Mouse (Mus musculus) Patski (cell line): ENCODE data around the gene Hipk2. TPM values are rescaled to one million over a fixed set of nuclear protein-coding genes. Genes with fewer than 3 reads are reported as not detected.

Source experiments
- ATAC-seq: fragments of 100-300 bp; one replicate; pipeline ENCODE4 v1.8.0; 2021
- CTCF ChIA-PET: fragments of 350-600 bp; sonication (Branson Sonifier 250); formaldehyde crosslinking; loops from one replicate; lab custom pipeline; 2022; ENCODE audit warnings: inconsistent platforms; lab: Charles Lee
- POLR2A ChIA-PET: fragments of 350-600 bp; sonication (Branson Sonifier 250); formaldehyde crosslinking; loops from one replicate; lab custom pipeline; 2022; ENCODE audit warnings: antibody characterized with exemption, inconsistent platforms; lab: Charles Lee
- DNase-seq: peaks from one replicate; pipeline ENCODE4 v3.0.0-alpha.2; 2011; ENCODE audit warnings: low read depth, low spot score
- H3K27me3 ChIP-seq: fragments of 371-371 bp; one replicate; pipeline ENCODE4 v1.5.1; 2021
- CTCF ChIP-seq: fragments of 100-300 bp; IDR thresholded peaks from one replicate; pipeline ENCODE4 v1.5.1; 2021
- in situ Hi-C: fragments of 300-500 bp; cut with MboI; formaldehyde crosslinking; loops from 3 replicates; pipeline ENCODE4 v1.11.1; 2018; ENCODE audit warnings: low pct_unique_long_range_greater_than_20kb, mixed read lengths
- polyA plus RNA-seq: library from polyadenylated mRNA; unstranded; gene quantifications from one replicate; pipeline ENCODE4 v1.2.3, GENCODE M21; 2021

The Hipk2 gene
- polyA plus RNA-seq, 1 experiment from 2014 or later: 28.2 TPM

DNA sequence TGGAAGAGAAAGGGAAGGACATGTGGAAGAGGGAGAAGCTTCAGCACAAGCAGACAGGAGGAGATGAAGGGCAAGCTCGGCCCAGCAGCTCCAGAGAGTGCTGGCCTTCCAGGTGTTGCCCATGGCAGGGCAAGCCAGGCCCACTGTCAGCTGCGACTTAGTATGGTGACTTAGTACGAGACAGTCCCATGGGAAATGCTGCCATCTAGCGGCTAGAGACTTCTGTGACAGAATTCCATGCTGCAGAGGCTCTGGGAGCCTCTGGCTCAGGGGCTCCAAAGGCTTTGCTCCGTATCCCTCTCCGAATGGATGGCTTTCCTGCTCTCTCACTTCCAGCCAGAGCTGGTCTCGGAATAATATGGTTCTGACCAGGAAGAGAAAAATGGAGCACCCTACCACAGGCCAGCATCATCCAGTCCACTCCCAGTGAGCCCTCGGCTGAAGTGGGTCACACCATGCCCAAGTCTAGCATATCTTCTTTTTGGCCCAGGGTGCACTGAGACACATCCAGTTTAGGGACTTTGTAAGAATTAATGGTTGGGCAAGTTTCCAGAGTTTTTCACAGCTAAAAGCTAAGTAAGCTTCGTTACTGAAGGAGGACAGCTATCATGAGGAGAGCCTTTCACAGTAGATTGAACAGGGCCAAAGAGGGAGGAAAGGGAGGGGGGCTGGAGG lies 180.4 kb downstream of the Hipk2 start:
- in situ Hi-C loops: no loop called here
- TF ChIP-seq CTCF: no peak
- ATAC-seq: peak; percentile 55
- ChIA-PET POLR2A (no interaction called here), CTCF (interaction anchor here (0.6 to 5.7 kb wide), 12 partner anchors 10 to 216 kb away, joined by 3 to 48 read pairs (median 5); no protein-coding TSS in a partner anchor)
- peak; percentile 43 for DNase-seq
- H3K27me3 ChIP-seq: no peaks in the 10 kb centered on the region

DNA sequence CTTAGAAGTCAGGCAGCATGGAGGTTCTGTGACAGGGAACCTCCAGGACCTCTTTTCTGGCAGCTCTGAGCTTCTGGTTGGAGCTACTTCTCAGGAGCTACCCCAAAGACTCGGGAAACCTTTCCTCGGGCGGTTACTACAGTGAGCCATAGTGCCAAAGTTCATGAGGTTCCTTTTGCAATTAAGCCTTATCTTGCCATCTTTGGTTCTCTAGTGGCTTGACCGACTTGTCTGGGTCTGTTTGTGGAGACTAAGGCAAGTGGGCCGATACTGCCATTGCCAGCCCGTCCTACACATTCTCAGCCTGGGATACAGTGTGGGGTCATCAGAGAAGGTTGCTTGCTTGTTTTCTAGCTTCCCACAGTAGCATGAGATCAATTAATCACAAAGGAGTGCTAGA lies 183.4 kb downstream of the Hipk2 start:
- in situ Hi-C loops: no loop called here
- DNase-seq (no peak), ATAC-seq (no peak)
- ChIA-PET CTCF (interaction anchor here (1.2 to 5.7 kb wide), 3 partner anchors 10 to 43 kb away, joined by 3 to 48 read pairs (median 6); no protein-coding TSS in a partner anchor), POLR2A (no interaction called here)
- TF ChIP-seq CTCF: no peak
- no peaks in the 10 kb centered on the region for H3K27me3 ChIP-seq

DNA sequence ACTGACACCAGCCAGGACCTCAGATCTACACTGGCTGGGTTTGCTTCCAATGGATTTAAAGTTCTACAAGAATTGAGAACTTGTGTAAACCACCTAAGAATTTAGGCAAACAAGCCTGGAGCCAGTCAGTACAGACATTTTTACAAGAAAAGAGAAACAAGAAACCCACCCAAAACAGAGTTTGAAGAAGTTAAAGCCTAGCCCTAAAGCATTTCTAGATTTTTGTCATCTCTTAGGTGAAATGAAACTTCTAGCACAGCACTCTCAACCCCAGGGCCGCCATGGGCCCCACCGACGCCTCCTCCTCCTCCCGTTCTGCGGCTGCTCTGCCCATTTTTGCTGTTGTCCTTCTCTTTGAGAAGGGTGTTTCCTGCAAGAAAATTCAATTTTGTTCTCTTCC lies 184.9 kb downstream of the Hipk2 start:
- ATAC-seq (no peak), DNase-seq (no peak)
- no peak for TF ChIP-seq CTCF
- ChIA-PET CTCF (interaction anchor here (1.0 kb wide), 1 partner anchor 41 kb away, joined by 4 read pairs; no protein-coding TSS in a partner anchor), POLR2A (interaction anchor here (0.8 kb wide), 1 partner anchor 226 kb away, joined by 6 read pairs; no protein-coding TSS in a partner anchor)
- H3K27me3 ChIP-seq: no peaks in the 10 kb centered on the region
- in situ Hi-C loops: no loop called here

DNA sequence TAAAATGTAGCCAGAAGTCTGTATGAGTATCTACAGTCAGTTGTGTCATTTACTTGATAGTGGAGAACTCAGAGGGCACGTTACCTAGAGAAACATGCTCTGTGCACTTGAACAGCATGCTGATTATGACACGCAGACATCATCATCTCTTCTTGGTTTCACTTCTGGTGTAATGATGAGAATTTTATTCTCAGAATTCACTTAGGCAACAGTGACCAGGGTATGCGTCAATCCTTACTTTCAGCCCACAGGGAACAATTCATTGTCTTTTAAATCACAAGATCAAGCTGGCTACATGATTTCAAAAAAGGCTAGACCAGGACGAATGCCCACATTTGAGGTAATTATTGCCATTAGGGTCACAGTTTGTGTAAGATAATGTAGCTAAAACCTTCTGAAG lies 185.3 kb downstream of the Hipk2 start:
- TF ChIP-seq CTCF: no peak
- ChIA-PET CTCF (interaction anchor here (1.0 kb wide), 1 partner anchor 40 kb away, joined by 4 read pairs; no protein-coding TSS in a partner anchor), POLR2A (no interaction called here)
- DNase-seq: no peak
- no peak for ATAC-seq
- in situ Hi-C loops: no loop called here
- no peaks in the 10 kb centered on the region for H3K27me3 ChIP-seq

DNA sequence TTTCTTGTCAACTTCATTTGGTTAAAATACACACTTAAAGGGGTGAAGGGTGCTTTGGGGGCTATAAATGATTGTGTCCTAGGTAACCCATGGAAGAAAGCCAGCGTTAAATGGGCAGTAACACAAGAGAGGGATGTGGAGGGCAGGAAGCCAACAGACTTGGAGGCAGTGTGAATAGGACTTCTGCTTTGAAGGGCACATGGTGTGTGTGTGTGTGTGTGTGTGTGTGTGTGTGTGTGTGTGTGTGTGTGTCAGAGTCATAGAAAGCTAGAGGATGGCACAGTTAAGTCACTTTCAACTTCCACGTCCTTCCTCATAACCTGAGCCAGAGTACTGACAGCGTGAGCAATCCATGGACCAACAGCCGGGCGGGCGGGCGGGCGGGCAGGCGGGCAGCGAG lies 187.1 kb downstream of the Hipk2 start:
- no peak for ATAC-seq
- in situ Hi-C loops: loop anchor here (5.0 kb wide), 2 partner anchors 42 to 87 kb away; no protein-coding TSS in a partner anchor

DNA sequence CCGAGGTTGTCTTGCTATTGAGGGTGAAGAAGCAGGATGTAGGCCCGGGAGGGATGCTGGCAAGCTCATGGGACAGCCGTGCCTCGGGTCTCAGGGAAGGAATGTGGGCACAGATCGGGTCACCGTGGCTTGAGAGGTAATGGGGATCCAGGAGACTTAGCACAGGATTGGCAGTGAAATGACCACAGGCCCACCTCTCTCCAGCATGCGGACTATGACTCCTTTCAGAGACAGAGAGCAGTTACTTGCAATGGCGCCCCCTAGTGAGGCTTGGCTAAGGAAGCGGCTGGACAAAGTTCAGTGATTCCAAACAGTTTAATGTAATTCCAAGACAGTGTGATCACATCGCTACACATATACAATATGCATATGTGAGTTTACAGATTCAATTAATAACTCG lies 188.7 kb downstream of the Hipk2 start:
- ATAC-seq: no peak
- in situ Hi-C loops: loop anchor here (5.0 kb wide), 2 partner anchors 40 to 85 kb away; no protein-coding TSS in a partner anchor
- H3K27me3 ChIP-seq: no peaks in the 10 kb centered on the region
- ChIA-PET CTCF (interaction anchor here (1.2 to 3.1 kb wide), 6 partner anchors 8 to 63 kb away, joined by 3 to 18 read pairs (median 4); no protein-coding TSS in a partner anchor), POLR2A (no interaction called here)
- TF ChIP-seq CTCF: no peak
- DNase-seq: no peak

More for the DNA sequence above, 187.1 kb downstream of the Hipk2 start:
- POLR2A ChIA-PET: no interaction called here
- CTCF ChIA-PET: interaction anchor here (3.1 kb wide), 1 partner anchor 39 kb away, joined by 18 read pairs; no protein-coding TSS in a partner anchor
- DNase-seq: no peak
- no peak for TF ChIP-seq CTCF
- no peaks in the 10 kb centered on the region for H3K27me3 ChIP-seq

DNA sequence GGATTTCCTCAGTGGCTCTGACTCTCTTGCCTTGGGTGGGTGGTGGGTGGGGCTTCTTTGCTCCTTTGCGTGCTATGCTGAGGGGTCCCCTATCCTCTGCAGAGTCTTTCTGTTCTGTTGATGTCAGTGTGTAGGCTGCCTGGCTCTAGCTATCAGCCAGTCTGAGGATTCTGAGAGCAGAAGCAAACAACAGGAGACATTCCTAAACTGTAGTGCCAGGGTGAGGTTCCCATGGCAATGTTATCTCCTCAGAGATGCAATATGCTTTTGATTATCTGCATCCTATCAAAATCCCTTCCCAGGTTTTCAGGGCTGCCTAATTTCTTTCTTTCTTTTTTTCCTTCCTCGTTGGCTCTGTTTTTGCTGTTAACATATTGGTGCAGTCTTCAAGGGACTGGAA lies 193.4 kb downstream of the Hipk2 start:
- ChIA-PET POLR2A (no interaction called here), CTCF (no interaction called here)
- TF ChIP-seq CTCF: no peak
- in situ Hi-C loops: no loop called here
- ATAC-seq: no peak
- no peaks in the 10 kb centered on the region for H3K27me3 ChIP-seq
- DNase-seq: no peak

DNA sequence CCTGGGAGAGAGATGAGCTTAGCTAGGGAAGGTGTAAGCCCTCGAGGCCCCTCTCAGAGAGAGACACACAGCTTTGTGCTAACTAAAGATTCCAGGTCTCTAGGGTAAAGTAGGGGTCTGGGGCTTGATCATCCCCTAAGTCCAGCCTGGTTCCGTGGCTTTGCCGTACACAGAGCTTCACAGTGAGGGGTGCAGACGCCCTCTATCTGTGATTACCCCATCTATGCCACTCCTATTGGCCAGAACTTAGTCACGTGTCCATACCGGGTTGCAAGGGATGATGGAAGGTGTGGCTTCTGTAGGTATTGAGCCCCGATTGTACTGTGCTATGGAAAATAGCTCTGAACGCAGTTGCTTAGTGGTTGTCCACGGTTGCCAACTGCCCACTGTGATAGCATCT lies 198.3 kb downstream of the Hipk2 start:
- in situ Hi-C loops: no loop called here
- POLR2A ChIA-PET: no interaction called here

DNA sequence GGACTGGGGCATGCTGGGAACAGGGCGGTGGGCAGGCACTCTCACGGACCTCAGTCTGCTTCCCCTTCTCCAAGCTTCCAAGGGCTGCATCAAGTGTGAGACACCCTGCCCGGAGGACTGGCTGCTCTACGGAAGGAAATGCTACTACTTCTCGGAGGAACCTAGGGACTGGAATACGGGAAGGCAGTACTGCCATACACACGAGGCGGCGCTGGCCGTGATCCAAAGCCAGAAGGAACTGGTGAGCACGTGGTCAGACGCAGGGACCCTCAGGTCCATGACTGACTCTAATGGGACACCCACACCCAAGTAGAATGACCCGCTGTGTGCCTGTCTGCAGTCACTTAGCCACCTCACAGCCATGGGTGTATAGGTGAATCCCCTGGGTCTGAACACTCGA lies 199.2 kb downstream of the Hipk2 start:
- H3K27me3 ChIP-seq: no peaks in the 10 kb centered on the region
- ChIA-PET POLR2A (no interaction called here), CTCF (interaction anchor here (1.1 to 1.8 kb wide), 2 partner anchors 16 to 69 kb away, joined by 3 to 6 read pairs; no protein-coding TSS in a partner anchor)
- DNase-seq (no peak), ATAC-seq (no peak)
- in situ Hi-C loops: no loop called here
- TF ChIP-seq CTCF: no peak

More for the DNA sequence above, 198.3 kb downstream of the Hipk2 start:
- no peak for ATAC-seq
- DNase-seq: no peak
- CTCF ChIA-PET: interaction anchor here (1.3 to 1.8 kb wide), 2 partner anchors 15 to 27 kb away, joined by 3 to 6 read pairs; no protein-coding TSS in a partner anchor
- H3K27me3 ChIP-seq: no peaks in the 10 kb centered on the region
- no peak for TF ChIP-seq CTCF

DNA sequence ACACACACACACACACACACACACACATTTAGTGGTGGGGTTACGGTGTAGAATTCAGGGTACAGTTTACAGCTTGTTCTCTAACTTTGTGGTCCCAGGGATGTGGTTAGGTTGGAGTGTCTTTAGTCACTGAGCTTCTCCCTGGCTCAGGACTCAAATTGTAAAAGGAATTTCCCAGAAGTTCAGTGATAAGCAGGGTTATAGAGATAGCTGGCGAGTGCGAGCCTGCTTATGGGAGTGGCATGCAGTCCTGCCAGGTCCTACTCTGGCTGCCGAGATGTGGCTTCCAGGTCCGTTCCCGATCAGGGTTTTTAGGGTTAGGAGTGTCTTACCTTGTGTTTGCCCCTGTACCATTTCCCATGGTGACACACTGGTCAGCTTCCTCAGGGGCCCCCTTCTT lies 199.7 kb downstream of the Hipk2 start:
- in situ Hi-C loops: no loop called here
- ATAC-seq: no peak
- DNase-seq: no peak
- H3K27me3 ChIP-seq: no peaks in the 10 kb centered on the region
- TF ChIP-seq CTCF: no peak
- POLR2A ChIA-PET: no interaction called here
- CTCF ChIA-PET: interaction anchor here (0.8 to 1.1 kb wide), 2 partner anchors 13 to 69 kb away, joined by 3 read pairs; no protein-coding TSS in a partner anchor

DNA sequence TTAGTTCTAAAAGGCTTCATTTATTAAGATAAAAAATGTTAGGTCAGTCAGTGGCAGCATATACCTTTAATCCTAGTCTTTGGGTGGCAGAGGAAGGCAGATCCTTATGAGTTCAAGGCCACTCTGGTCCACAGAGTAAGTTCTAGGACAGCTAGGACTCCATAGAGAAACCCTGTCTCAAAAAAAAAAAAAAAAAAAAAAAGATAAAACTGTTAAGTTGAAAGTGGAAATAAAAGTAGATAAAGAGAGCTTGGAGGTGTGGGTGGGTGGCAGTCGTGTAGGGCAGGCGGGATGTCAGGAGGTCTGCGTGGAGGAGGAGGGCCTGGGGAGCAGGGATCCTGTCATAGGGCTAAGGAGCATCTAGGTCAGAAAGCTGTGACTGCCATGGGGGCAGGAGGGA lies 204.0 kb downstream of the Hipk2 start:
- in situ Hi-C loops: no loop called here
- DNase-seq: no peak
- POLR2A ChIA-PET: interaction anchor here (0.9 kb wide), 1 partner anchor 71 kb away, joined by 7 read pairs; no protein-coding TSS in a partner anchor

More for the DNA sequence above, 204.0 kb downstream of the Hipk2 start:
- no peak for ATAC-seq
- TF ChIP-seq CTCF: no peak
- CTCF ChIA-PET: no interaction called here
- H3K27me3 ChIP-seq: no peaks in the 10 kb centered on the region
